Mouse (Mus musculus) adrenal gland (tissue): ENCODE data around the gene Zdhhc22.

ENCODE experiments used
- intact Hi-C: fragments of 180-260 bp; cut with DNase I; formaldehyde crosslinking; loops from one replicate; pipeline ENCODE4 v1.15.1; 2025
- long read RNA-seq, 2 experiments: library from polyadenylated mRNA; unstranded; transcript quantifications; one replicate each; pipeline ENCODE4 v2.0.0; 2020; ENCODE audit warnings: borderline replicate concordance in 1 of 2; ENCODE audit not compliant: insufficient replicate concordance in 1 of 2

Gene Zdhhc22
- long read RNA-seq, experiment 1, partial matches to known transcripts = 0 of 3 reads
- long read RNA-seq, experiment 1, other reads (novel, unspliced or antisense) = 3 of 3 reads
- long read RNA-seq, experiment 2, partial matches to known transcripts = 0 of 2 reads
- long read RNA-seq, experiment 2, other reads (novel, unspliced or antisense) = 2 of 2 reads

- intact Hi-C loops = no loop called here
Observed at GRCm38 (mm10) chr12:86989890-86990754, at the start of gene Zdhhc22. Gene Zdhhc22 (minus strand): TSS chr12:86990430.

GRCm38 (mm10) chr12:87036631-87037030 lies 46.4 kb upstream of the Zdhhc22 start:
- intact Hi-C loops = no loop called here

- intact Hi-C loops = no loop called here
Observed at GRCm38 (mm10) chr12:87031163-87031763, 41.0 kb upstream of the Zdhhc22 start.

- intact Hi-C loops = no loop called here
Observed at GRCm38 (mm10) chr12:87029251-87029976, 39.2 kb upstream of the Zdhhc22 start.

GRCm38 (mm10) chr12:87028068-87028467 lies 37.8 kb upstream of the Zdhhc22 start:
- intact Hi-C loops = no loop called here

- intact Hi-C loops = no loop called here
Observed at GRCm38 (mm10) chr12:87027391-87027790, 37.2 kb upstream of the Zdhhc22 start.

GRCm38 (mm10) chr12:87026871-87027240 lies 36.6 kb upstream of the Zdhhc22 start:
- intact Hi-C loops = no loop called here

- intact Hi-C loops = no loop called here
Observed at GRCm38 (mm10) chr12:87026109-87026870, 36.1 kb upstream of the Zdhhc22 start.

GRCm38 (mm10) chr12:87023456-87023855 lies 33.2 kb upstream of the Zdhhc22 start:
- intact Hi-C loops = no loop called here

GRCm38 (mm10) chr12:87022006-87022405 lies 31.8 kb upstream of the Zdhhc22 start:
- intact Hi-C loops = no loop called here

GRCm38 (mm10) chr12:87021040-87021439 lies 30.8 kb upstream of the Zdhhc22 start, which contains the start of gene Tmem63c:
Gene Tmem63c (plus strand): TSS chr12:87021340.
- intact Hi-C loops = no loop called here

- intact Hi-C loops = no loop called here
Observed at GRCm38 (mm10) chr12:87018756-87019155, 28.5 kb upstream of the Zdhhc22 start.

GRCm38 (mm10) chr12:87017041-87017440 lies 26.8 kb upstream of the Zdhhc22 start:
- intact Hi-C loops = no loop called here

- intact Hi-C loops = loop anchor here (5.0 kb wide), 1 partner anchor 48 kb away; no protein-coding TSS in a partner anchor
Observed at GRCm38 (mm10) chr12:87004596-87004995, 14.4 kb upstream of the Zdhhc22 start.

- intact Hi-C loops = loop anchor here (5.0 kb wide), 1 partner anchor 49 kb away; no protein-coding TSS in a partner anchor
Observed at GRCm38 (mm10) chr12:87003606-87004005, 13.4 kb upstream of the Zdhhc22 start.

- intact Hi-C loops = loop anchor here (5.0 kb wide), 1 partner anchor 49 kb away; no protein-coding TSS in a partner anchor
Observed at GRCm38 (mm10) chr12:87002815-87003214, 12.6 kb upstream of the Zdhhc22 start.

GRCm38 (mm10) chr12:87002209-87002608 lies 12.0 kb upstream of the Zdhhc22 start:
- intact Hi-C loops = loop anchor here (5.0 kb wide), 1 partner anchor 50 kb away; no protein-coding TSS in a partner anchor

GRCm38 (mm10) chr12:87000840-87001176 lies 10.6 kb upstream of the Zdhhc22 start:
- intact Hi-C loops = loop anchor here (5.0 kb wide), 1 partner anchor 51 kb away; no protein-coding TSS in a partner anchor

- intact Hi-C loops = loop anchor here (5.0 kb wide), 1 partner anchor 52 kb away; no protein-coding TSS in a partner anchor
Observed at GRCm38 (mm10) chr12:87000151-87000839, 10.1 kb upstream of the Zdhhc22 start.

- intact Hi-C loops = no loop called here
Observed at GRCm38 (mm10) chr12:86999283-86999820, 9.1 kb upstream of the Zdhhc22 start.
